ENCODE assay signal across 9 mouse cellular contexts in the genomic region with DNA sequence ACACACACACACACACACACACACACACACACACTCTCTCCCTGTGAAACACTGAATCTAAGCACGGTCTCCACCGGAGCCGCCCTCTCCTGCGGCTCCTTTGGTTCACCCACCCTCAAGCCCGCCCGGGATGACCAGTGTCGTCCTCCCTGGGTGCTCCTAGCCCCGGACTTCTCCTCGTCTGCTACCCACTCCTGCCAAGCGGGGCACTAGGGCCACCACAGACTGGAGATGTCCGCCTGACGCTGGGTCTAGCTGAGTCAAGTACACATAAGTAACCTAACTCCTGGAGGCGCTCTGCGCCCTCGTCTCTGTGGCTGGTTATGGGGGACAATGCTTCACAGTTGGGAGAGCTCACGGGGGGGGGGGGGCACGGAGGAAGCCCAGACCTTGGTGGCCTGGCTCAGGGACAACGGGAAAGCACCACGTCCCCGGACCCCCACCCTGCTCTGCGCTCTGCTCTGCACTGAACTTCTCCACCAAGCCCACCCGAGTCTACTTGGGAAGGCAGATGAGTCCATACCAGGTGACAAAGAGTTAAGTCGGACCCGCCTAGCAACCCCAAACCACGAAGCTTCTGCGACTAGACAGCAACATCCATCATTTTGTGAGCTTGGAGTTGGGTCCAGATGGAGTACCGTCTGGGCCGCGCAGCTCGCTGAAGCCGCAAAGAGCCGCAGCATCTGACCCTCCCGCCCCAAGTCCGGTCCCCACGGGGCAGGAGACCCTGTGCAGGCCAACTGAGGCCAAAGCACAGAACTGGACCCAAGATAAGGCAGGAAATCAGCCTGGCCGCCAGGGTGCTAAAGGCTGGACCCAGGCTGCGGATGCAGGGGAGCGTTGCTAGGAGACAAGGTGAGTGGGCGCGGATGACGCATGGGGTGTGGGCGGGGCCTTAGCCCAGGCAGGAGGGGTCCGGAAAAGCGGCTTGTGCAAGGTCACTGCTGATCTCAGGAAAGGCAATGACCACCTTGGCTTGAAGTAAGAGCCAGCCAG. TPM values are rescaled to one million over a fixed set of nuclear protein-coding genes. Genes with fewer than 3 reads are reported as not detected.
DNase-seq lines count a peak whose midpoint lies in the region; ATAC-seq and TF ChIP-seq lines count a peak whose summit lies in the region.
"Had no signal": no experiment of that assay in that cellular context is flagged by ENCODE, and none has a peak within 500 bp of the region (broad histone marks: within the 10 kb centered on the region; RNA-seq: fewer than 3 reads in every experiment).

Gene Matk, plus strand, starts transcription at position 512 of the 996 bp plus-strand sequence.

- H3K4me3 ChIP-seq in forebrain, embryonic 16.5 days (replicated peaks; ENCODE audit: low read length) = peak within 1 kb of the TSS; percentile 43
- H3K4me3 ChIP-seq in limb, embryonic 15.5 days = peak within 1 kb of the TSS; percentile 13; the same call in 1 of the 2 replicates
- H3K4me3 ChIP-seq in gastrocnemius, adult 2 months = no peak within 1 kb of the TSS
- H3K4me3 ChIP-seq: heart, adult 2 months had no signal

- ATAC-seq in cerebellum, adult (ENCODE audit: insufficient number of reproducible peaks, low FRiP score, low TSS enrichment) = peak; percentile 21; the same call in 1 of the 2 replicates
- ATAC-seq in forebrain, embryonic 16.5 days = peak; percentile 71
- no peak for ATAC-seq in limb, embryonic 15.5 days (ENCODE audit: insufficient number of reproducible peaks, low FRiP score, low TSS enrichment, low read depth)

- peak within 1 kb of the TSS; percentile 47 for H3K9ac ChIP-seq in forebrain, embryonic 16.5 days (replicated peaks; ENCODE audit: low read depth, low read length)
- 0 out of 2 replicates have a peak within 1 kb of the TSS, but pooled peaks have one; percentile 10 for H3K9ac ChIP-seq in limb, embryonic 15.5 days

- no peaks in the 10 kb centered on the region for H3K36me3 ChIP-seq in forebrain, embryonic 16.5 days (ENCODE audit: control insufficient read depth, insufficient read depth)
- no peaks in the 10 kb centered on the region; the same call in 1 of the 2 replicates for H3K36me3 ChIP-seq in limb, embryonic 15.5 days

- no peak for TF ChIP-seq CTCF in gastrocnemius, adult 2 months (IDR thresholded peaks at IDR 0.05)

- no peak for DNase-seq in cerebellum, adult 9-11 months
- peak; percentile 61 to 66 for DNase-seq in adrenal gland, postnatal 36 days
- DNase-seq in kidney, postnatal 14 days = peak; percentile 66
- DNase-seq in right cerebral cortex, adult 18-20 months = peak; percentile 94
- DNase-seq in gastrocnemius, adult 2 months = no peak

- peaks cover 33% of the 10 kb centered on the region for H3K27me3 ChIP-seq in forebrain, embryonic 16.5 days (replicated peaks; ENCODE audit: control insufficient read depth, insufficient read depth, low read length)
- H3K27me3 ChIP-seq in limb, embryonic 15.5 days = peaks cover 64% of the 10 kb centered on the region

- peak within 1 kb of the TSS; percentile 68 for H3K4me2 ChIP-seq in forebrain, embryonic 16.5 days (ENCODE audit: low read length)
- H3K4me2 ChIP-seq in limb, embryonic 15.5 days = peak within 1 kb of the TSS; percentile 24

- H3K9me3 ChIP-seq in forebrain, embryonic 16.5 days (ENCODE audit: control insufficient read depth, low read length) = no peaks in the 10 kb centered on the region
- no peaks in the 10 kb centered on the region for H3K9me3 ChIP-seq in limb, embryonic 15.5 days

- peaks cover 20% of the 10 kb centered on the region for H3K4me1 ChIP-seq in forebrain, embryonic 16.5 days (replicated peaks; ENCODE audit: control insufficient read depth, insufficient read depth, low read length)
- peaks cover 22% of the 10 kb centered on the region for H3K4me1 ChIP-seq in limb, embryonic 15.5 days

- intact Hi-C loops in gastrocnemius, adult 2 months (cut with DNase I) = no loop called here

- H3K27ac ChIP-seq in forebrain, embryonic 16.5 days (ENCODE audit: low read length) = no peak within 1 kb of the TSS
- no peak within 1 kb of the TSS for H3K27ac ChIP-seq in limb, embryonic 15.5 days
- no peak within 1 kb of the TSS for H3K27ac ChIP-seq in gastrocnemius, adult 2 months
- H3K27ac ChIP-seq: heart, adult 2 months had no signal

- whole genome bisulfite sequencing in forebrain, embryonic 16.5 days = 6% methylated on average over 43 of the region's 44 CpGs
- 11% methylated on average over 44 of the region's 44 CpGs for WGBS in limb, embryonic 15.5 days

RNA-seq across cellular contexts. Expression of gene Matk, which starts in this region (rescaled TPM):
- under 1 TPM; 0.36 to 0.86 TPM for total RNA-seq in adrenal gland, postnatal 36 days (2021)
- 28.8 and 44.2 TPM in 2 replicates for polyA plus RNA-seq in forebrain, embryonic 16.5 days (2015; fragmentation: Nextera tagmentation; extraction: Ambion mirVana)
- polyA plus RNA-seq in limb, embryonic 15.5 days (2015; fragmentation: Nextera tagmentation; extraction: Ambion mirVana) = 5.4 and 6.0 TPM in 2 replicates
- total RNA-seq in gastrocnemius, adult 2 months (2021) = under 1 TPM; 0.15 to 0.31 TPM

Comparison
In these comparisons a context has a peak if more than half of its experiments do, and no peak if none do; other contexts are left out.
1. Peak in DNase-seq in adrenal gland, postnatal 36 days; RNA of the gene not detected or under 1 TPM.
2. DNase-seq: peak in kidney, postnatal 14 days (single experiment) and right cerebral cortex, adult 18-20 months (single experiment); none in cerebellum, adult 9-11 months (single experiment) and gastrocnemius, adult 2 months (single experiment).